Mouse (Mus musculus): Measurements from ENCODE around the gene D5Ertd579e. TPM values are rescaled to one million over a fixed set of nuclear protein-coding genes. Genes with fewer than 3 reads are reported as not detected.
"Not testable (repeated sequence)": the region's sequence is repeated elsewhere in the genome, so short reads cannot be mapped to it uniquely, and the experiment has no call there.

D5Ertd579e gene
- polyA plus RNA-seq, 1 experiment from 2014 or later = 39.9 TPM

- no peak overlapping the region for H3K4me2 ChIP-seq (ENCODE audit: low read length)
- no peak overlapping the region for H3K9ac ChIP-seq (replicated peaks; ENCODE audit: low read depth, low read length)
- H3K27me3 ChIP-seq (replicated peaks; ENCODE audit: control insufficient read depth, insufficient read depth, low read length) = no peaks in the 10 kb centered on the region
- H3K27ac ChIP-seq (ENCODE audit: low read length) = no peak overlapping the region
- H3K4me1 ChIP-seq (replicated peaks; ENCODE audit: control insufficient read depth, insufficient read depth, low read length) = 0 out of 2 replicates have a peak, but pooled peaks cover 3% of the 10 kb centered on the region
- no peaks in the 10 kb centered on the region for H3K36me3 ChIP-seq (ENCODE audit: control insufficient read depth, insufficient read depth)
- H3K9me3 ChIP-seq (ENCODE audit: control insufficient read depth, low read length) = no peaks in the 10 kb centered on the region
- H3K4me3 ChIP-seq (replicated peaks; ENCODE audit: low read length) = no peak overlapping the region
- no peak for ATAC-seq
- 96% methylated on average over 5 of the region's 5 CpGs for WGBS
Measured at GRCm38 (mm10) chr5:36677907-36678306, 17.9 kb downstream of the D5Ertd579e start.

GRCm38 (mm10) chr5:36675466-36675865 lies 20.4 kb downstream of the D5Ertd579e start:
- 52% methylated on average over 1 of the region's 1 CpGs for WGBS
- no peaks in the 10 kb centered on the region for H3K27me3 ChIP-seq (replicated peaks; ENCODE audit: control insufficient read depth, insufficient read depth, low read length)
- no peak overlapping the region for H3K4me2 ChIP-seq (ENCODE audit: low read length)
- no peaks in the 10 kb centered on the region for H3K9me3 ChIP-seq (ENCODE audit: control insufficient read depth, low read length)
- H3K27ac ChIP-seq (ENCODE audit: low read length) = no peak overlapping the region
- H3K36me3 ChIP-seq (ENCODE audit: control insufficient read depth, insufficient read depth) = peaks cover 5% of the 10 kb centered on the region; the same call in 1 of the 2 replicates
- no peak overlapping the region for H3K4me3 ChIP-seq (replicated peaks; ENCODE audit: low read length)
- 0 out of 2 replicates have a peak, but pooled peaks cover 3% of the 10 kb centered on the region for H3K4me1 ChIP-seq (replicated peaks; ENCODE audit: control insufficient read depth, insufficient read depth, low read length)
- no peak for ATAC-seq
- H3K9ac ChIP-seq (replicated peaks; ENCODE audit: low read depth, low read length) = no peak overlapping the region

GRCm38 (mm10) chr5:36674658-36675433 lies 21.0 kb downstream of the D5Ertd579e start:
- Histone ChIP-seq H3K9me3 (ENCODE audit: control insufficient read depth, low read length) (no peaks in the 10 kb centered on the region), H3K4me2 (ENCODE audit: low read length) (no peak overlapping the region), H3K4me1 (replicated peaks; ENCODE audit: control insufficient read depth, insufficient read depth, low read length) (no peaks in the 10 kb centered on the region), H3K27ac (ENCODE audit: low read length) (no peak overlapping the region), H3K9ac (replicated peaks; ENCODE audit: low read depth, low read length) (no peak overlapping the region), H3K4me3 (replicated peaks; ENCODE audit: low read length) (no peak overlapping the region), H3K36me3 (ENCODE audit: control insufficient read depth, insufficient read depth) (peaks cover 8% of the 10 kb centered on the region; the same call in 1 of the 2 replicates), H3K27me3 (replicated peaks; ENCODE audit: control insufficient read depth, insufficient read depth, low read length) (no peaks in the 10 kb centered on the region)
- 82% methylated on average over 4 of the region's 4 CpGs for WGBS
- no peak for ATAC-seq

GRCm38 (mm10) chr5:36669021-36670008 lies 26.5 kb downstream of the D5Ertd579e start:
- ATAC-seq = no peak
- Histone ChIP-seq H3K27me3 (replicated peaks; ENCODE audit: control insufficient read depth, insufficient read depth, low read length) (no peaks in the 10 kb centered on the region), H3K36me3 (ENCODE audit: control insufficient read depth, insufficient read depth) (peaks cover 12% of the 10 kb centered on the region), H3K4me2 (ENCODE audit: low read length) (no peak overlapping the region), H3K9me3 (ENCODE audit: control insufficient read depth, low read length) (no peaks in the 10 kb centered on the region), H3K4me1 (replicated peaks; ENCODE audit: control insufficient read depth, insufficient read depth, low read length) (no peaks in the 10 kb centered on the region), H3K27ac (ENCODE audit: low read length) (no peak overlapping the region), H3K9ac (replicated peaks; ENCODE audit: low read depth, low read length) (no peak overlapping the region), H3K4me3 (replicated peaks; ENCODE audit: low read length) (no peak overlapping the region)
- WGBS = 92% methylated on average over 7 of the region's 7 CpGs

- Histone ChIP-seq H3K4me2 (ENCODE audit: low read length) (no peak overlapping the region), H3K36me3 (ENCODE audit: control insufficient read depth, insufficient read depth) (peaks cover 12% of the 10 kb centered on the region), H3K27me3 (replicated peaks; ENCODE audit: control insufficient read depth, insufficient read depth, low read length) (no peaks in the 10 kb centered on the region), H3K4me3 (replicated peaks; ENCODE audit: low read length) (no peak overlapping the region), H3K4me1 (replicated peaks; ENCODE audit: control insufficient read depth, insufficient read depth, low read length) (no peaks in the 10 kb centered on the region), H3K9me3 (ENCODE audit: control insufficient read depth, low read length) (no peaks in the 10 kb centered on the region), H3K27ac (ENCODE audit: low read length) (no peak overlapping the region), H3K9ac (replicated peaks; ENCODE audit: low read depth, low read length) (no peak overlapping the region)
- WGBS = 95% methylated on average over 8 of the region's 8 CpGs
- ATAC-seq = no peak
Measured at GRCm38 (mm10) chr5:36668572-36668971, 27.3 kb downstream of the D5Ertd579e start.

GRCm38 (mm10) chr5:36667986-36668385 lies 27.8 kb downstream of the D5Ertd579e start:
- not testable (repeated sequence) for H3K27me3 ChIP-seq (replicated peaks; ENCODE audit: control insufficient read depth, insufficient read depth, low read length); H3K4me2 ChIP-seq (ENCODE audit: low read length); H3K27ac ChIP-seq (ENCODE audit: low read length); H3K9ac ChIP-seq (replicated peaks; ENCODE audit: low read depth, low read length); H3K4me3 ChIP-seq (replicated peaks; ENCODE audit: low read length); H3K4me1 ChIP-seq (replicated peaks; ENCODE audit: control insufficient read depth, insufficient read depth, low read length); H3K9me3 ChIP-seq (ENCODE audit: control insufficient read depth, low read length); ATAC-seq
- WGBS = 98% methylated on average over 2 of the region's 2 CpGs
- H3K36me3 ChIP-seq (ENCODE audit: control insufficient read depth, insufficient read depth) = peaks cover 12% of the 10 kb centered on the region

- no peaks in the 10 kb centered on the region for H3K27me3 ChIP-seq (replicated peaks; ENCODE audit: control insufficient read depth, insufficient read depth, low read length)
- 95% methylated on average over 5 of the region's 5 CpGs for WGBS
- no peaks in the 10 kb centered on the region for H3K9me3 ChIP-seq (ENCODE audit: control insufficient read depth, low read length)
- no peak overlapping the region for H3K4me2 ChIP-seq (ENCODE audit: low read length)
- H3K36me3 ChIP-seq (ENCODE audit: control insufficient read depth, insufficient read depth) = peaks cover 10% of the 10 kb centered on the region
- H3K9ac ChIP-seq (replicated peaks; ENCODE audit: low read depth, low read length) = no peak overlapping the region
- no peak overlapping the region for H3K27ac ChIP-seq (ENCODE audit: low read length)
- peaks cover 3% of the 10 kb centered on the region; the same call in 1 of the 2 replicates for H3K4me1 ChIP-seq (replicated peaks; ENCODE audit: control insufficient read depth, insufficient read depth, low read length)
- no peak for ATAC-seq
- no peak overlapping the region for H3K4me3 ChIP-seq (replicated peaks; ENCODE audit: low read length)
Measured at GRCm38 (mm10) chr5:36667165-36667564, 28.7 kb downstream of the D5Ertd579e start.

- H3K27ac ChIP-seq (ENCODE audit: low read length); H3K27me3 ChIP-seq (replicated peaks; ENCODE audit: control insufficient read depth, insufficient read depth, low read length); ATAC-seq; H3K36me3 ChIP-seq (ENCODE audit: control insufficient read depth, insufficient read depth); H3K4me1 ChIP-seq (replicated peaks; ENCODE audit: control insufficient read depth, insufficient read depth, low read length); H3K9ac ChIP-seq (replicated peaks; ENCODE audit: low read depth, low read length); H3K9me3 ChIP-seq (ENCODE audit: control insufficient read depth, low read length); H3K4me2 ChIP-seq (ENCODE audit: low read length); H3K4me3 ChIP-seq (replicated peaks; ENCODE audit: low read length): not testable (repeated sequence)
- 96% methylated on average over 2 of the region's 2 CpGs for WGBS
Measured at GRCm38 (mm10) chr5:36666699-36667098, 29.1 kb downstream of the D5Ertd579e start.

GRCm38 (mm10) chr5:36663329-36663728 lies 32.5 kb downstream of the D5Ertd579e start:
- no peak for ATAC-seq
- H3K9ac ChIP-seq (replicated peaks; ENCODE audit: low read depth, low read length) = no peak overlapping the region
- peaks cover under 1% of the 10 kb centered on the region for H3K36me3 ChIP-seq (ENCODE audit: control insufficient read depth, insufficient read depth)
- WGBS = 97% methylated on average over 2 of the region's 2 CpGs
- no peaks in the 10 kb centered on the region for H3K27me3 ChIP-seq (replicated peaks; ENCODE audit: control insufficient read depth, insufficient read depth, low read length)
- H3K4me2 ChIP-seq (ENCODE audit: low read length) = no peak overlapping the region
- H3K9me3 ChIP-seq (ENCODE audit: control insufficient read depth, low read length) = no peaks in the 10 kb centered on the region
- H3K4me1 ChIP-seq (replicated peaks; ENCODE audit: control insufficient read depth, insufficient read depth, low read length) = peaks cover 3% of the 10 kb centered on the region; the same call in 1 of the 2 replicates
- no peak overlapping the region for H3K27ac ChIP-seq (ENCODE audit: low read length)
- no peak overlapping the region for H3K4me3 ChIP-seq (replicated peaks; ENCODE audit: low read length)

All from forebrain, embryonic 16.5 days (tissue).